Mouse (Mus musculus) cerebellum, adult 11-12 months (tissue): ENCODE results near the gene Eif4g3.

Experiments used
- DNase-seq: peaks from one replicate; pipeline ENCODE4 v3.0.0; 2022

Gene Eif4g3

GRCm38 (mm10) chr4:137990433-137990832 is 2.4 kb upstream of the Eif4g3 start:
- DNase-seq = no peak

DNA sequence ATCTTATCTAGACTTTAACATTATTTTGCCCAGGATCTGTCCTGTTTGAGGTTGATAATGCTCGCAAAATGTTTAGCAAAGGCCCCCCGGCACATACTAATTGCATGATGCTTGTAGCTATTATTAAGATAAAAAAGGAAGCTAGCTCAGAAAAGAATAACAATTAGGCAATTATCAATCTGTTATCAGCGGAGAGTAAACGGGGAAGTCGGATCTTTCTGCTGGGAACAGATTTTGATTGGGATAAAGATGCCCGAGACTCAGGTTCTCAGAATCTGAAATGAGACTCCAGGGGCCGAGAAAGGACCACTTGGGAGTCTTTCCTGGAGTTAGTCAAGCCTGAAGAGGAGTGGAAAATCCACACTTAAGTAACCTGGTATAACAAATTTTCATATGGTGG is 1.6 kb upstream of the Eif4g3 start:
- no peak for DNase-seq

DNA sequence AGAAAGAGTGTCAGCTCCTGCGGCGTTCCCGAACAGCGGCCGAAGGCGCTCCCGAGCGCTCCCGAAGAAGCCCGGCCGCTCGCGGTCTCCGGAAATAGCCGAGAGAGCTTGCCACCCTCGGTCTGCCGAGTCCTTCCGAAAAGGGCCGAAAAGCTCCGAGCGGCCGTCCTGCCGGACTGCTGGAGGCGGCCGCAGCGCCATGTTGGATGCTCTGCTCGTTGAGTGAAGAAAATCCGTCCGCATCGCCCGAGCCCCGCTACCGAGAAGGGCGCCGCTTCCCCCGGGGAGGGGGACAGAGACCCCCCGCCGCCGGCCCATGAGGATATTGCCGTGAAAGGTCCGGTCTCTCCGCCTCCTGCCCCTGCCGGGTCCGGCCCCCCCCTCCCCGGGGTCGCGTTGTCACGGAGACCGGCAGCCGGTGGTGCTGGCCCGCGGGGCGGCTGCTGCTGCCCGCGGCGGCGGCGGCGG is 503 bp downstream of the Eif4g3 start:
- peak; percentile 99 for DNase-seq

GRCm38 (mm10) chr4:137993821-137994561 is 1.2 kb downstream of the Eif4g3 start:
- DNase-seq = peak; percentile 64

GRCm38 (mm10) chr4:137994562-137995336 is 1.9 kb downstream of the Eif4g3 start:
- no peak for DNase-seq

GRCm38 (mm10) chr4:137995399-137995798 is 2.6 kb downstream of the Eif4g3 start:
- no peak for DNase-seq

- no peak for DNase-seq
These were observed 5.4 kb downstream of the Eif4g3 start for GRCm38 (mm10) chr4:137998232-137998631.

GRCm38 (mm10) chr4:138000682-138001081 is 7.9 kb downstream of the Eif4g3 start:
- DNase-seq = no peak

DNA sequence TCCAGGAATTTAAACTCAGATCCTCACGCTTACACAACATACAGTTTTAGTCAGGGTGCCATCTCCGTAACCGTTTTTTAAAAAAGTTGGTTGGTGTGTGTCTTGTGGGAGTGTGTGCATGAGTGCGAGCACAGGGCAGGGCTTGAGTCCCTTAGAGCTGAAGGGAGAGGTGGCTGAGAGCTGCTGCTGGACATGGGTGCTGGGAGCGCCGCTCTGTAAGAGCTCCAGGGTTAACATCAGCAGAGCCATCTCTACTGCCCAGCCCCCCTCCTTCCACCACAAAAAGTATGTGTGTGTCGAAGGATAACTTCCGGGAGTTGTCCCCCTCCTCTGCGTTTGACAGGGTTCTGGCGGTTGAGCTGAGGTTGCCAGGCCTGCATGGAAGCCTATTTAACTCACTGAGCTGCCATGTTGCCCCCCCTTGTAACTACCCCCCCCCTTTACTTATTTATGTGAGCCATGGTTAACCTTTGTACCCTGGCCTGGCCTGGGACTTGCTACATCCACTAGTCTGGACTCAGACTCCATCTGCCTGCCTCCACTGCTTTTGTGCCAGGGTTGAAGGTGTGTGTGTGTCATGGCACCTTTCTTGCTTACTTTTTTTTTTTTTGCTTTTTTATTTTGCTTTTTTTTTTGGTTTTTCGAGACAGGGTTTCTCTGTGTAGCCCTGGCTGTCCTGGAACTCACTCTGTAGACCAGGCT is 11.2 kb downstream of the Eif4g3 start:
- DNase-seq = no peak

DNA sequence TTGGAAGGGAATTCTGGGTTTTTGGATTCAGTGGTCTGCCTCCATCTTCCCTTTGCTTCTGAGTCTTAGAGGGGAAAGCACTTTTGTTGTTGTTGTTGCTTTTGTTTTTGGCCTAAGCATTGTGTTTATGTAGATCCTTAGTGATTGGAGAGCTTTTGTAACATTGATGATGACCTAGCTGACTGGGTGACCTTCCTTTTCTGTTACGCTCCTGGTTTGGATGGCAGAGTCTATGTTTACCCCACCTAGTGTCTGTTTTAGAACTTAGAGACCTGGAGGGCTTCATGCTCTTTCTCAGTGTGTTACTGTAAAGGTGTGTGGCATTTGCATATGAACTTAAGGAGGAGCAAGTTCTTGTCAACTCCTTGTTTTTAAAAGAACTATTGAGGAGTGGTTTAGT is 13.0 kb downstream of the Eif4g3 start:
- DNase-seq = no peak

DNA sequence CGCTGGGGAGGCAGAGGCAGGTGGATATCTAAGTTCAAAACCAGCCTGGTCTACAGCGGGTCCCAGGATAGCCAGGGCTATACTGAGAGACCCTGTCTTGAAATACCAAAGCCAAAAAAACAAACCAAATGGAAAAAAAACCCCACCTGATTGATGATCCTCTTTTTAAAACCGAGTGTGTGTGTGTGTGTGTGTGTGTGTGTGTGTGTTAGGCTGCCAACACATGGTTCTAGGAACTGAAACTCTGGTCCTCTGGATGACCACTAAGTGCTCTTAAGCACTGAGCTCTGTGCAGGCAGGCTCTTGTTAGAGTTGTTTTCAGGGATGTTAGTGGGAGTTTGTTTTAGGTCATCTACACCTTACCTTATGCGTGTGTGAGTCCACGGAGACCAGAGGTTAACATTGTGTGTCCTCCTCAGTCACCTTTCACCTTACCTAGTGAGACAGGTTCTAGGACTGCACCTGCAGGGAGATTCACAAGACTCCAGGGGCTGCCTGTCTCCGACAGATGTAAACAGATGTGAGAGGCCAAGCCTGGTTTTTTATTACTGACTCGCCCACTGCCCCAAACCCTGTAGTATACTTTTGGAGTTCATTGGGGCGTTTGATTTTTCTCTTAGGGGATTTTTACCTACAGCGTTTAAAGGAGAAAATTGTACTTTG is 14.3 kb downstream of the Eif4g3 start:
- no peak for DNase-seq

DNA sequence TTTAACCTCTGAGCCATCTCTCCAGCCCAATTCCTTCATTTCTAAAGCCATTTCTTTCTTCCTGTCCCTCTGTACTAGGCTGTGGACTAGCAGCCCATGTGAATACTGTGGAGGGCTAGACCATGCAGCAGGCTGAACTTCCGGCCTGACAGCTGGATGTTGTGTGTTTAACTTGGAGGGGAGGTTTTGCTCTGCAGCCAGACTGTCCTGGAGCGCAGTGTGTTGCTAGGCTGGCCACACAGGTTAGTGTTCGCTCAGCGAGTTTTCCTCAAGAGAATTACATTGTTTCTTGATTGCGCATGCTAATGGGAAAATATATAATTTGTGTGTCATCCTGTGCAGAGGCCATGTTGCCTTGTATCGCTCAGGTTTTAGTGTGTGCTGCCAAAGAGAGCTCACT is 15.8 kb downstream of the Eif4g3 start:
- DNase-seq = no peak

- DNase-seq = no peak
These were observed 17.1 kb downstream of the Eif4g3 start for GRCm38 (mm10) chr4:138009786-138010502.

DNA sequence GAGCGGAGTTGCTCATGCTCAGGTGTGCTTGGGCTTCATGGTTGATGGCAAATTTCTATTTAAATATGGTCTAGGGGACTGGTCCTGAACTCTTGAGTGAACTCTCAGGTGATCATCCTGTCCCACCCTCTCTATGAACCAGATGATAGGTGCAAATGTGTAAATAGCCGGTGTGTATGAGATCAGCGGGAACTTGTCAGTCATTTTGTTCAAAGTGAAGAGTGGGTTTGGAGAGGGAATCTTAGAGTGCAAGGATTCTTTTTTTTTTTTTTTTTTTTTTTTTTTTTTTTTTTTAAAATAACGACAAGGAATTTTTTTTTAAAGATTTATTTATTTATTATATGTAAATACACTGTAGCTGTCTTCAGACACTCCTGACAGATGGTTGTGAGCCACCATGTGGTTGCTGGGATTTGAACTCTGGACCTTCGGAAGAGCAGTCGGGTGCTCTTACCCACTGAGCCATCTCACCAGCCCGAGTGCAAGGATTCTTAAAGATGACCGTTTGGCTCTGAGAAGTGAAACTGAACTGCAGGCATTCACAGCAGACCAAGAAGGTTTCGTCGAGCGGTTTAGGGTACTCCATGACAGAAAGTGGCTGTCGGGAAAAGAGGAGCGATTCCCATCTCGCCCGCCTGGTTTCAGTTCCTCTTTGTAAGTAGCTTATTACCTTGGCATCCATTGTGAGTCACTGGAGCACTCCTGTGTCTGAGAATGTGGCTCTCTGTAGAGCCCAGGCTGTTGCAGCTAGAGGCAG is 21.1 kb downstream of the Eif4g3 start:
- no peak for DNase-seq

DNA sequence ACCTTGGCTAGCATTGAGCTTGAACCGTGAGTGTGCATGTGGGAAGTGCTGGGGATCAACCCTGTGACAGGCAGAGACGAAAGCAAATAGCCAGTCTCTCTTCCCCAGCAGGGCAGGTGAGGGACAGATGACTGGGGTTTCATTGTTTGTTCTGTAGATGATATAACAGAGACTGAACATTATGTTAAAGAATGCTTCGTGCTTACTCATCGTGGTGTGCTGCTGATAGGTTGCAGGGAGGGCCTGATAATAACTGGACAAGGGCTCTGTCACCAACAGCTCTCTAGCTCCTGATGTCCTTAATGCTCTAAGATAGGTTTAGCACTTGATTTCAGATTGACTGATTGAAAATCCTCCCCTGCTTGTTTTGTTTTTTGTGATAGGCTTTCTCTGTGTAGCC is 23.1 kb downstream of the Eif4g3 start:
- no peak for DNase-seq

- DNase-seq = no peak
These were observed 24.3 kb downstream of the Eif4g3 start for GRCm38 (mm10) chr4:138017085-138017637.

GRCm38 (mm10) chr4:138018011-138018410 is 25.2 kb downstream of the Eif4g3 start:
- DNase-seq = no peak

DNA sequence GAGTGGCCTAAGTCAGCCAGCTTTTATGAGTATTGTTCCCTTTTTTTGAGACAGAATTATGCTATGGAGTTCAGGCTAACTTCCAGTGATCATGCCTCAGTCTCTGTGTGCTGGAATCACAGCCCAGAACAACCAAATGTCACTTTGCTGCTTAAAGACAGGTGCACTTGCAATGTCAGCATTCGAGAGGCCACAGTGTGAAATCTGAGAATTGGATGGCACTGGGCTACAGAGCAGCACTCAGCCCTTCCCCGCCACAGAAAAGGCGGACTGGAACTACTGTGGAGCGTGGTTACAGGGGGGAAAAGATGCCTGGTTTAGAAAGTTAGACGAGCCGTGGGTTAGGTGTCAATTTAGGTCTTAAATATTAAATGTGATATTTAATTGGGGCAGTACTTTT is 27.4 kb downstream of the Eif4g3 start:
- no peak for DNase-seq

GRCm38 (mm10) chr4:138021651-138022050 is 28.8 kb downstream of the Eif4g3 start:
- no peak for DNase-seq

GRCm38 (mm10) chr4:138022761-138023160 is 29.9 kb downstream of the Eif4g3 start:
- DNase-seq = no peak

GRCm38 (mm10) chr4:138023403-138024100 is 30.7 kb downstream of the Eif4g3 start:
- DNase-seq = no peak
